Mouse (Mus musculus): ENCODE measurements at regions not wholly inside any gene's neighbourhood (a gene's known extent, or its start where the extent isn't known, plus 50 kb on each side); places are given as distances from the start of the nearest gene placed in this dataset.

- no peak for TF ChIP-seq EP300 (IDR thresholded peaks at IDR 0.05)
- TF ChIP-seq CTCF (IDR thresholded peaks at IDR 0.05): no peak
Observed at GRCm38 (mm10) chr2:47750997-47751623, 1062.8 kb upstream of the Acvr2a start.

All from lung, postnatal 0 days (tissue).